Mouse (Mus musculus) forebrain, embryonic 11.5 days (tissue): Measurements from ENCODE around the gene Ackr3. TPM values are rescaled to one million over a fixed set of nuclear protein-coding genes. Genes with fewer than 3 reads are reported as not detected.

ENCODE experiments used
- ATAC-seq: fragments of 200-750 bp; cut with Nextera tagmentation; replicated peaks from 2 replicates; pipeline ENCODE4 v1.8.0; 2017; ENCODE audit warnings: moderate TSS enrichment; ENCODE audit not compliant: low FRiP score
- DNase-seq: peaks from one replicate; pipeline ENCODE4 v3.0.0-alpha.2; 2017; ENCODE audit warnings: low spot score
- H3K27ac ChIP-seq: fragments of 300-500 bp; sonication (generic); 2 replicates; pipeline ENCODE4 v1.5.1; 2014; ENCODE audit warnings: low read depth, low read length
- H3K27me3 ChIP-seq: fragments of 300-500 bp; sonication (generic); 2 replicates; pipeline ENCODE4 v1.6.1; 2014; ENCODE audit warnings: mild to moderate bottlenecking, low read length, mixed read lengths; ENCODE audit not compliant: control insufficient read depth, insufficient read depth
- H3K36me3 ChIP-seq: fragments of 300-500 bp; sonication (generic); 2 replicates; pipeline ENCODE4 v1.6.1; 2014; ENCODE audit warnings: mild to moderate bottlenecking, low read length, moderate library complexity, mixed read lengths; ENCODE audit not compliant: control insufficient read depth, insufficient read depth
- H3K4me1 ChIP-seq: fragments of 300-500 bp; sonication (generic); replicated peaks from 2 replicates; pipeline ENCODE4 v1.6.1; 2014; ENCODE audit warnings: low read length, mixed read lengths; ENCODE audit not compliant: control insufficient read depth, insufficient read depth
- H3K4me2 ChIP-seq: fragments of 300-500 bp; sonication (generic); 2 replicates; pipeline ENCODE4 v1.6.1; 2014; ENCODE audit warnings: low read depth, mild to moderate bottlenecking, low read length, moderate library complexity, mixed read lengths; ENCODE audit not compliant: severe bottlenecking
- H3K4me3 ChIP-seq: fragments of 300-500 bp; sonication (generic); 2 replicates; pipeline ENCODE4 v1.5.1; 2014; ENCODE audit warnings: low read depth, low read length
- H3K9ac ChIP-seq: fragments of 300-500 bp; sonication (generic); 2 replicates; pipeline ENCODE4 v1.6.1; 2014; ENCODE audit warnings: low read length
- H3K9me3 ChIP-seq: fragments of 300-500 bp; sonication (generic); 2 replicates; pipeline ENCODE4 v1.6.1; 2016; ENCODE audit warnings: low read length, mixed read lengths; ENCODE audit not compliant: control insufficient read depth
- WGBS: fragments of 180-500 bp; shearing (Covaris S2); extraction: QIAGEN DNeasy Blood & Tissue Kit; methylation state at CpG from one replicate; pipeline ENCODE4 v1.1.7; 2014; 5-methylcytosine and 5-hydroxymethylcytosine counted together
- polyA plus RNA-seq: library from polyadenylated mRNA; unstranded; fragments of >200 nt; fragmentation: Nextera tagmentation; extraction: Ambion mirVana; gene quantifications from 2 replicates; pipeline ENCODE4 v1.2.1, GENCODE M21; 2014

Ackr3 gene
- polyA plus RNA-seq, 1 experiment from 2014 or later = 31.2 TPM

DNA sequence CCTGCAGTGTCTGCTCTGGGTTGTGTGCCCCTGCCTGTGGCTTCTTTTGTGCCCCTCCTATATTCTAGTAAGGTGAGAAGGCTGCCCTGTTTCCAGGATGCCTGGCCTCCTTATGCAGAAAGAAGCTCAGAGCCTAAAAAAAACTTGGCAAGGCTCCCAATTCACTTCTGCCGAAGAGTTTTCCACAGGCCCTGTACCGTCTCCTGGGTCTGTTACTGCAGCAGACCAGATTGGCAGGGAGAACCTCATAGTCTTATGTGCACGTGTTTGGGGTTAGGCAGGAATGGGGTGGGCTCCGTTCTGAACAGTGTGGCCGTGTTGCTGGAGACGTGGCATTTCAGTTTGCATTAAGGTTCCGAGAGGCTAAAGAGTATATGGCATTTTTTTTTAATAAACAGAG lies 27.6 kb upstream of the Ackr3 start:
- H3K36me3 ChIP-seq = no peaks in the 10 kb centered on the region
- H3K9me3 ChIP-seq = no peaks in the 10 kb centered on the region
- no peaks in the 10 kb centered on the region for H3K4me1 ChIP-seq
- H3K27me3 ChIP-seq = no peaks in the 10 kb centered on the region
- 83% methylated on average over 7 of the region's 7 CpGs for WGBS
- DNase-seq = no peak
- no peak for ATAC-seq
- no peak overlapping the region; the same call in 1 of the 2 replicates for H3K9ac ChIP-seq
- H3K4me2 ChIP-seq = no peak overlapping the region
- no peak overlapping the region for H3K4me3 ChIP-seq
- H3K27ac ChIP-seq = no peak overlapping the region

DNA sequence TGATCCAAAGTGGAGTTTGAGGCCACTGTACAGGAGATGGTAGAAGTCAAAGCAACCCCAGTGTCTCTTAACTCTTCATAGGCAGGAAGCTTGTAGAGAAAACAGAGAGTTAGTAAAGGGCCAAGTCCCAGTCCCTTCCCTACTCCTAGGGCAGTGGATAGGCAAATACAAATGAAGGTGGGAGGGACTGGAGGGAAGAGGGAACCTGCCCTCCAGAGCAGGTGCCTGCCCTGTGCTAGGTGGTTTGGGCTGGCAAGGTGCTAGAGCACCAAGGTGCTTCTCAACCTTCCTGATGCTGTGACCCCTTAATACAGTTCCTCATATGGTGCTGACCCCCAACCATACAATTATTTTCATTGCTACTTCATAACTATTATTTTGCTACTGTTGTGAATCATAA lies 26.2 kb upstream of the Ackr3 start:
- H3K27ac ChIP-seq = no peak overlapping the region
- H3K4me3 ChIP-seq = no peak overlapping the region
- H3K4me2 ChIP-seq = no peak overlapping the region
- no peaks in the 10 kb centered on the region for H3K4me1 ChIP-seq
- DNase-seq = no peak
- ATAC-seq = no peak
- no peaks in the 10 kb centered on the region for H3K9me3 ChIP-seq
- H3K27me3 ChIP-seq = no peaks in the 10 kb centered on the region
- H3K36me3 ChIP-seq = no peaks in the 10 kb centered on the region
- no peak overlapping the region for H3K9ac ChIP-seq

DNA sequence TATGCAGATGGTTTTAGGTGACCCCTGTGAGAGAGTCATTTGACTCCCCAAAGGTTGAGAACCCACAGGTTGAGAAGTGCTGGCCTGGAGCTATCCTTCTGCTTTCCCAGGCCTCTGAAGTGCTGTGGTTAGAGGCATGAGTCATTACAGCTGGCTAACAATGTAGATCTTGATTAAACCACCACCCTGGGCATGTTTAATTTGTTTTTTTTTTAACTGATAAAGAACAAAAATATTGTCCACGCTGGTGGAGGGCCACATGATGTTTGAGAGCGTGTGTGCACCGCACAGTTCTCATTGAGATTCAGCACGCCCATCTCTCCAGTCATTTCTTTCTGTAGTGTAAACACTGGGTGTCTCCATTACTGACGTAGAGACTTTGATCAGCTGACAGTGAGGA lies 25.8 kb upstream of the Ackr3 start:
- ATAC-seq = no peak
- WGBS = 79% methylated on average over 5 of the region's 5 CpGs
- Histone ChIP-seq H3K4me1 (no peaks in the 10 kb centered on the region), H3K4me2 (no peak overlapping the region), H3K27ac (no peak overlapping the region), H3K4me3 (no peak overlapping the region), H3K36me3 (no peaks in the 10 kb centered on the region), H3K9me3 (no peaks in the 10 kb centered on the region), H3K9ac (no peak overlapping the region), H3K27me3 (no peaks in the 10 kb centered on the region)
- DNase-seq = no peak

DNA sequence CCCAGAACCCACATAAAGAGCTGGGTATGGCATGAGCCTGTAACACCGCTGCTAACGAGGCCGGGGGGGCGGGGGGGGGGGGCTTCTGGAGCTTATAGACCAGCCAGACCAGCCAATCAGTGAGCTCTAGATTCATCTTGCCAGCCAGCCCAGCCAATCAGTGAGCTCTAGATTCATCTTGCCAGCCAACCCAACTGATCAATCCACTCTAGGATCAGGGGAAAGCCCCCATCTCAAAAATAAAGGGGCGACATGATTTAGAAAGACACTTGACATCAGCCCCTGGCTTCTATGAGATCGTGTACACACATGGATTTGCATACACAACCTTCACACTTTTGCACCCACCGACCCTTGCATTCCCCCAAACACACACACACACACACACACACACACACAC lies 23.3 kb upstream of the Ackr3 start:
- ATAC-seq = no peak
- Histone ChIP-seq H3K4me1 (no peaks in the 10 kb centered on the region), H3K4me2 (no peak overlapping the region), H3K27me3 (no peaks in the 10 kb centered on the region), H3K9me3 (no peaks in the 10 kb centered on the region), H3K4me3 (no peak overlapping the region), H3K27ac (no peak overlapping the region), H3K36me3 (no peaks in the 10 kb centered on the region), H3K9ac (no peak overlapping the region)
- no peak for DNase-seq
- WGBS = 79% methylated on average over 7 of the region's 7 CpGs

DNA sequence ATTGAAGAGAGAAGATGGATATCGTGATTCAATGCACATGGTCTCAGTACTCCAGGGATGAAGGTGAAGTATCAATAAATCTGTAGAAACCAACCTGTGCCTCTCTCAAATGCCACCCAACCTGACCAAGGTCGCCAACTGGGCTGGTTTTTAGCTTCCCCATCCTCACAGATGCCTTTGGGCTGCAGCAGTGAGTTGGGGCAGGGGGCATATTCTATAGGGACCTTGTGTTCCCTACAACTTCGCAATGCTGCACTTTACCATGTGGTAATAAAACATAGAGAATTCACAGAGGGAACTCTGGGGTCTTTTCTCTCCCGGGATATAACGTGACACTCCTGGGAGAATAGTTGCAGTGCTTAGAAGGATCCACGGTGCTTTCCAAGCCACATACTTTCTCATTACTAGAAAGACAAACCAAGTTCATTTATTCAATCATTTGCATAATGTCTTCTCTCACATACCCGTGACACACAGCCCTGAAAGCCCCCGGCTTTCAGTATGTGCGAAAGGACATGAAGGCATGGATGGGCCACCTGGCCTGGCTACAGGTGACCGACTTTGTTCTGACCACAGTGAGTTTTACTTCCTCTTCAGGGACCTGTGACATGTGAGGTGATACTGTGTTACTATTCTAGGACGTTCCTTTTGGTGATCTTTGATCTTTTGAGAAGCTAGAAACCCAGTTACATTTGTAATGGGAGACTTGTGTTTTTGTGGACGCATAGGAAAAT lies 22.6 kb upstream of the Ackr3 start:
- WGBS = 86% methylated on average over 12 of the region's 12 CpGs
- Histone ChIP-seq H3K27ac (no peak overlapping the region), H3K9me3 (no peaks in the 10 kb centered on the region), H3K9ac (no peak overlapping the region), H3K4me3 (no peak overlapping the region), H3K36me3 (no peaks in the 10 kb centered on the region), H3K4me1 (no peaks in the 10 kb centered on the region), H3K4me2 (no peak overlapping the region), H3K27me3 (no peaks in the 10 kb centered on the region)
- no peak for DNase-seq
- no peak for ATAC-seq

DNA sequence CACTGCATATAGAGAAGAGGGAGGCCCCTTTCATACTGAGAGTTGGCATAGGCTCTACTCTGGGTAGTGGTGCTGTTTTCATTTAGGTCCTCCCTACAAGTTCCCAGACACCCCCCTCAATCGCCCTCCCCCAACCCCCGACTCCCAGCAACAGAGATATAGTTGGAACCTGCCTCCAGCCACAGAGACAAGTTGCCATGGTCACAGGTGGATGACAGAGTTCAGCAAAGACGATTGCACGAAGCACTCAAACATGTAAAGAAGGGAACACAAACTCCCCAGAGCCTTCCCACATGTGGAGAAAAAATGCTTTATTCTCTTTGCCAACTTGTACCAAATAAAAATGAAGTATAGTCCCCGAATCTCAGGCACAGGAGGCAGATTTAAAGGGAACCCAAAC lies 21.3 kb upstream of the Ackr3 start:
- DNase-seq (no peak), ATAC-seq (no peak)
- Histone ChIP-seq H3K4me3 (no peak overlapping the region), H3K9ac (no peak overlapping the region), H3K9me3 (no peaks in the 10 kb centered on the region), H3K27me3 (no peaks in the 10 kb centered on the region), H3K27ac (no peak overlapping the region), H3K36me3 (no peaks in the 10 kb centered on the region), H3K4me2 (no peak overlapping the region), H3K4me1 (no peaks in the 10 kb centered on the region)
- 84% methylated on average over 5 of the region's 5 CpGs for WGBS

DNA sequence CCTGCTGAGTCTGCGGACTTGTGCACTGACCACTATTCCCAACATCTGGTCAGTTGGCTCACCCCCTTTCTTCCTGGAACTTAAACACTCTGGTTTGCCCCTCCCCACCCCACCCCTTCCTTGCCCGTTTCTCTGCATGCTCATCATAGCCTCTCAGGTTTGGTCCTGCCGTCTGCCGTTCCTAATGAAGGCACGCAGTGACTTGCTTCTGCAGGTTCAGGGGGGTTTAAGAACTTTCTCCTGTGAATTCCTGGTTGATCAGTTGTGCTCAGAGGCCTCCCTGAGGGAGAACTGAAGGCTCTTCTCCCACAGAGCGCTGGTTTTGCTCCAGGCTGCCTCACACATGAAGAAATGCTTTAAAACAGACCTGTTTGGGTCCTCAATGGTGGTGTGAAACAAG lies 20.2 kb upstream of the Ackr3 start:
- DNase-seq = no peak
- ATAC-seq = no peak
- WGBS = 68% methylated on average over 6 of the region's 6 CpGs

DNA sequence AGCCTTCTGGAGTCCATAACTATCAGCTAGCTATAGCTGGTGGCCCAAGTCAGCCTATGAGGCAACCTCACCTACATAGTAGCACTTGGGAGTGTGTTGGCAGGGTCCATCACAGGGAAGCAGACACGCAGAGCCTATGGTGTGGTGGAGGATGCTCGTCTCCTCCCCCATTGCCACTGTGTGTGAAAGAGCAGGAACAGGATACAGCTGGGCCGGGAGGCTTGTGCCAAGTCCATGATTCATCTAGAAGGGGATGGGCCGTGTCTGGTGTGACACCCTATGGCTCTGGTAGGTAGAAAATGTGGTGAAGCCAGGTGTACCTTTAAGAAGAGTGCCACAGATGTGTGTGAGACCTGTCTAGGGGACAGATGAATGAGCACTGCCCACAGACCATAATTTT lies 17.6 kb upstream of the Ackr3 start:
- Histone ChIP-seq H3K27ac (no peak overlapping the region), H3K4me1 (peaks cover 13% of the 10 kb centered on the region; the same call in 1 of the 2 replicates), H3K9me3 (no peaks in the 10 kb centered on the region), H3K36me3 (no peaks in the 10 kb centered on the region), H3K9ac (no peak overlapping the region), H3K4me3 (no peak overlapping the region), H3K27me3 (no peaks in the 10 kb centered on the region), H3K4me2 (no peak overlapping the region)
- DNase-seq (no peak), ATAC-seq (no peak)
- 91% methylated on average over 4 of the region's 4 CpGs for WGBS

More for the DNA sequence above, 20.2 kb upstream of the Ackr3 start:
- H3K36me3 ChIP-seq = no peaks in the 10 kb centered on the region
- H3K9ac ChIP-seq = no peak overlapping the region
- no peaks in the 10 kb centered on the region for H3K9me3 ChIP-seq
- no peak overlapping the region for H3K4me3 ChIP-seq
- H3K4me1 ChIP-seq = no peaks in the 10 kb centered on the region
- H3K4me2 ChIP-seq = no peak overlapping the region
- no peak overlapping the region for H3K27ac ChIP-seq
- no peaks in the 10 kb centered on the region for H3K27me3 ChIP-seq

DNA sequence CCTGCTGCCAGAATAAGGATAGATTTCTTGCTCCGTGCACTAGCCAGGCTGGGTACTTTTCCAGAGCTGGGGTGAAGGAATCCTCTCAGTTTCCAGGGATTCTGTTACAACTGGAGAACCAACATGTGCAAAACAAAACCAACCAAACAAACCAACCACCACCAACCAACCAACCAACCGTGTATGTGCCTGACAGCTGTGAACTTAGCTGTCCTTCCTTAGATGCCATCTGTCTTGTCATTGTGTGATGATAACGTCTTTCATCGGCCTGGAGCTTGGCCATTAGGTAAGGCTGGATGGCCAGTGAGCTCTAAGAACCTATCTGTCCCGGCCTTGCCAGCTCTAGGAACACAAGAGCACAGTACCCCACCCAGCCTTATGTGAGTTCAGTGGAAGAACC lies 16.9 kb upstream of the Ackr3 start:
- no peaks in the 10 kb centered on the region for H3K27me3 ChIP-seq
- no peak for ATAC-seq
- peaks cover 13% of the 10 kb centered on the region; the same call in 1 of the 2 replicates for H3K4me1 ChIP-seq
- no peaks in the 10 kb centered on the region for H3K36me3 ChIP-seq
- DNase-seq = no peak
- WGBS = 92% methylated on average over 5 of the region's 5 CpGs
- H3K4me2 ChIP-seq = no peak overlapping the region
- no peaks in the 10 kb centered on the region for H3K9me3 ChIP-seq
- H3K4me3 ChIP-seq = no peak overlapping the region
- H3K27ac ChIP-seq = no peak overlapping the region
- H3K9ac ChIP-seq = no peak overlapping the region
